Mouse (Mus musculus) intestine, embryonic 16.5 days (tissue): ENCODE results near the gene Actr1b. TPM values are rescaled to one million over a fixed set of nuclear protein-coding genes. Genes with fewer than 3 reads are reported as not detected.
"Not testable (repeated sequence)": the region's sequence is repeated elsewhere in the genome, so short reads cannot be mapped to it uniquely, and the experiment has no call there.

Experiments
- ATAC-seq: fragments of 200-750 bp; cut with Nextera tagmentation; 2 replicates; pipeline ENCODE4 v1.8.0; 2017; ENCODE audit warnings: moderate TSS enrichment, moderate library complexity
- H3K27ac ChIP-seq: fragments of 300-500 bp; sonication (generic); 2 replicates; pipeline ENCODE4 v1.5.1; 2014; ENCODE audit warnings: mild to moderate bottlenecking, low read length
- H3K27me3 ChIP-seq: fragments of 300-500 bp; sonication (generic); replicated peaks from 2 replicates; pipeline ENCODE4 v1.6.1; 2014; ENCODE audit warnings: low read length, control low read depth, mixed read lengths; ENCODE audit not compliant: control insufficient read depth, insufficient read depth
- H3K36me3 ChIP-seq: fragments of 300-500 bp; sonication (generic); 2 replicates; pipeline ENCODE4 v1.6.1; 2014; ENCODE audit warnings: low read length, control low read depth; ENCODE audit not compliant: control insufficient read depth, insufficient read depth
- H3K4me1 ChIP-seq: fragments of 300-500 bp; sonication (generic); 2 replicates; pipeline ENCODE4 v1.6.1; 2014; ENCODE audit warnings: low read length, control low read depth, mixed read lengths; ENCODE audit not compliant: control insufficient read depth, insufficient read depth
- H3K4me2 ChIP-seq: fragments of 300-500 bp; sonication (generic); 2 replicates; pipeline ENCODE4 v1.6.1; 2014; ENCODE audit warnings: low read depth, low read length, control low read depth
- H3K4me3 ChIP-seq: fragments of 300-500 bp; sonication (generic); 2 replicates; pipeline ENCODE4 v1.5.1; 2014; ENCODE audit warnings: mild to moderate bottlenecking, low read length
- H3K9ac ChIP-seq: fragments of 300-500 bp; sonication (generic); 2 replicates; pipeline ENCODE4 v1.6.1; 2014; ENCODE audit warnings: low read depth, low read length
- H3K9me3 ChIP-seq: fragments of 300-500 bp; sonication (generic); 2 replicates; pipeline ENCODE4 v1.6.1; 2016; ENCODE audit warnings: low read length, control low read depth; ENCODE audit not compliant: control insufficient read depth
- WGBS: fragments of 180-500 bp; shearing (Covaris S2); extraction: QIAGEN DNeasy Blood & Tissue Kit; methylation state at CpG from one replicate; pipeline ENCODE4 v1.1.7; 2014; 5-methylcytosine and 5-hydroxymethylcytosine counted together
- polyA plus RNA-seq: library from polyadenylated mRNA; unstranded; fragments of >200 nt; fragmentation: Nextera tagmentation; extraction: Ambion mirVana; gene quantifications from 2 replicates; pipeline ENCODE4 v1.2.1, GENCODE M21; 2015

Gene Actr1b
- polyA plus RNA-seq, 1 experiment from 2014 or later = 98.3 TPM

GRCm38 (mm10) chr1:36683810-36684467 lies 30.3 kb downstream of the Actr1b start:
- Histone ChIP-seq H3K4me1 (no peaks in the 10 kb centered on the region), H3K4me2 (no peak overlapping the region), H3K27me3 (no peaks in the 10 kb centered on the region), H3K36me3 (no peaks in the 10 kb centered on the region), H3K4me3 (no peak overlapping the region), H3K9ac (no peak overlapping the region), H3K27ac (no peak overlapping the region), H3K9me3 (no peaks in the 10 kb centered on the region)
- peak; percentile 90 for ATAC-seq
- WGBS = 9% methylated on average over 13 of the region's 13 CpGs

GRCm38 (mm10) chr1:36682620-36683355 lies 31.4 kb downstream of the Actr1b start, which contains the start of gene Fam178b:
TSS of gene Fam178b (minus strand) at chr1:36683183.
- Histone ChIP-seq H3K27me3 (no peaks in the 10 kb centered on the region), H3K36me3 (no peaks in the 10 kb centered on the region), H3K4me3 (no peak within 1 kb of the TSS), H3K4me1 (no peaks in the 10 kb centered on the region), H3K9me3 (no peaks in the 10 kb centered on the region), H3K4me2 (no peak within 1 kb of the TSS), H3K9ac (no peak within 1 kb of the TSS), H3K27ac (no peak within 1 kb of the TSS)
- no peak for ATAC-seq
- 91% methylated on average over 38 of the region's 39 CpGs for WGBS

DNA sequence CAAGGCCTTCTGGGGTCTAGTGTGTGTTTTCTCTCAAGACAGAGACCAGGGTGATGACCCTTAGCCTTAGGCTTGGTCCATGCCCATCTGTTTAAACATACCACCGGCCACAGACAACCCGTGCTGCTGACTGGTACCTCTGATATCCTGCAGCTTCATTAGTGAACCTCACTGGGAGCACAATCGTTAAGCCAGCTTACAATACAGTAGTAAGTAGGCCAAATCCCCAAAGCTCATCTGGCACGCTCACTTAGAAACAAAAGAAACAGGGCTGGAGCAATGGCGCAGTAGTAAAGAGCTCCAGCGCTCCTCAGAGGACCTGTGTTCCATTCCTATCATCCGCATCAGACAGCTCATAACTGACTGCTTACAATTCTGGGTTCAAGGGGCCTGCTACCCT lies 33.3 kb downstream of the Actr1b start:
- Histone ChIP-seq H3K27ac (no peak overlapping the region), H3K36me3 (no peaks in the 10 kb centered on the region), H3K9me3 (no peaks in the 10 kb centered on the region), H3K4me2 (no peak overlapping the region), H3K27me3 (no peaks in the 10 kb centered on the region), H3K4me3 (no peak overlapping the region), H3K4me1 (no peaks in the 10 kb centered on the region), H3K9ac (no peak overlapping the region)
- WGBS = 80% methylated on average over 7 of the region's 7 CpGs
- no peak for ATAC-seq

DNA sequence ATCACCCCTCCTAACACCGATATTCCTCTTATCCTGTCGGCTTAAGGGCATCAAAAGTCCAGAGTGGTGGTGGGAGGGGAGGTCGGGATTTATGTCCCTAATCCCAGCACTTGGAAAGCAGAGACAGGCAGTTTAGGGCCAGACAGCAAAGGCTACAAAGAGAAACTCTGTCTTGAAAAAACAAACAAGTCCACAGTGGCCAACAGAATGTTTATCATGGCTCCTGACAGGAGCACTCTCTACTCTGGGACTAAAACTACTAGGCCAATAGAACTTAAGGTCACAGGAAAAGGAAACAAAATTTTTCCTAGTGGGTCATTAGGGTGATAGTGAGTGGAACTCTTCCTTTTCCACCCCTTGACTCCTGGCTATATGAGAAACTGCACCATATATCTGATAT lies 39.3 kb downstream of the Actr1b start:
- Histone ChIP-seq H3K4me2 (no peak overlapping the region), H3K9ac (no peak overlapping the region), H3K36me3 (no peaks in the 10 kb centered on the region), H3K4me3 (no peak overlapping the region), H3K4me1 (no peaks in the 10 kb centered on the region), H3K27ac (no peak overlapping the region), H3K27me3 (no peaks in the 10 kb centered on the region), H3K9me3 (no peaks in the 10 kb centered on the region)
- 25% methylated on average over 3 of the region's 3 CpGs for WGBS
- ATAC-seq = no peak

GRCm38 (mm10) chr1:36672648-36673350 lies 41.4 kb downstream of the Actr1b start:
- no peaks in the 10 kb centered on the region for H3K36me3 ChIP-seq
- H3K4me1 ChIP-seq = no peaks in the 10 kb centered on the region
- no peaks in the 10 kb centered on the region for H3K9me3 ChIP-seq
- WGBS = 39% methylated on average over 16 of the region's 16 CpGs
- ATAC-seq = 0 out of 2 replicates have a peak, but pooled peaks have one; percentile 23
- H3K4me3 ChIP-seq = no peak overlapping the region
- no peak overlapping the region for H3K4me2 ChIP-seq
- no peak overlapping the region for H3K27ac ChIP-seq
- no peaks in the 10 kb centered on the region for H3K27me3 ChIP-seq
- no peak overlapping the region for H3K9ac ChIP-seq

DNA sequence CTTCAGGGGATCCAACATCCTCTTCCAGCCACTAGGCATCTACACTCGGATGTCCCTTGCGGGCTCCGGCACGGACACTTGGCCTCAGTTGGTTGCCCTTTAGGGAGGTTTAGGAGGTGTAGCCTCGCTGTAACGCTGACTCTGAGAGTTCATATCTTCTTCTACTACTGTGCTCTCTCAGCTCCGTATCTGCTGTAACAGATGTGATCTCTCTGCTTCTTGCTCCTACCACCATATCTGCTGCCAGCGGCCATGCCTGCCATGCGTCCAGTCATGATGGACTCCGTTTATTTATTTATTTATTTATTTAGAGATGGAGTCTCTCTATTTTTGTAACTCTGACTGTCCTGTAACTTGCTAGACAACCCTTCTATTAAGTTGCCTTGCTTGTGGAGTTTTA lies 43.0 kb downstream of the Actr1b start:
- H3K9me3 ChIP-seq = no peaks in the 10 kb centered on the region
- WGBS = 92% methylated on average over 10 of the region's 10 CpGs
- no peak overlapping the region for H3K27ac ChIP-seq

DNA sequence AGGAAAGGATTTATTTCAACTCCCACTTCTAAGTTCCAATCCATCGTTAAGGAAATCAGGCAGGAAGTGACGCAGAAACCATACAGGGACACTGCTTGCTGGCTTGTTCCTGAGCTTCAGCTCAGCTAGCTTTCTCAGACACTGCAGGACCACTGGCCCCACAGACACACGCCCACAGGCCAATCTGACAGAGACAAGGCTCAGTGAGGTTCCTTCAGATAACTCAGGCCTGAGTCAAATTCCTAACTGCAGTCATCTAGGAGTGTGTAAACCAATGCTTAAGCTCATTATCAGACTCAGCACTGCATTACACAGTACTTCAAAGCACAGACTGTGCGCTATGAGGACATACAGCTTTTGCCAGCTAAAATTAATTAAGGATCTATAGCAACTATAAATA lies 44.0 kb downstream of the Actr1b start:
- WGBS = 60% methylated on average over 4 of the region's 4 CpGs
- Histone ChIP-seq H3K4me1 (peaks cover 6% of the 10 kb centered on the region; the same call in 1 of the 2 replicates), H3K27ac (no peak overlapping the region)

More for the DNA sequence above, 43.0 kb downstream of the Actr1b start:
- no peaks in the 10 kb centered on the region for H3K27me3 ChIP-seq
- H3K36me3 ChIP-seq = no peaks in the 10 kb centered on the region
- no peak for ATAC-seq
- H3K4me2 ChIP-seq = no peak overlapping the region
- H3K4me3 ChIP-seq = no peak overlapping the region
- peaks cover under 1% of the 10 kb centered on the region; the same call in 1 of the 2 replicates for H3K4me1 ChIP-seq
- H3K9ac ChIP-seq = no peak overlapping the region

GRCm38 (mm10) chr1:36668007-36668406 lies 46.2 kb downstream of the Actr1b start:
- not testable (repeated sequence) for H3K4me1 ChIP-seq

More for the DNA sequence above, 44.0 kb downstream of the Actr1b start:
- no peak overlapping the region for H3K9ac ChIP-seq
- no peaks in the 10 kb centered on the region for H3K27me3 ChIP-seq
- H3K4me2 ChIP-seq = no peak overlapping the region
- no peaks in the 10 kb centered on the region for H3K9me3 ChIP-seq
- no peaks in the 10 kb centered on the region for H3K36me3 ChIP-seq
- no peak overlapping the region for H3K4me3 ChIP-seq
- ATAC-seq = no peak

GRCm38 (mm10) chr1:36665934-36666333 lies 48.3 kb downstream of the Actr1b start:
- Histone ChIP-seq H3K4me3 (no peak overlapping the region), H3K9me3 (no peaks in the 10 kb centered on the region), H3K36me3 (no peaks in the 10 kb centered on the region), H3K4me2 (no peak overlapping the region), H3K27me3 (no peaks in the 10 kb centered on the region), H3K9ac (no peak overlapping the region), H3K4me1 (peaks cover 7% of the 10 kb centered on the region; the same call in 1 of the 2 replicates), H3K27ac (no peak overlapping the region)
- 52% methylated on average over 4 of the region's 4 CpGs for WGBS
- peak; percentile 52 for ATAC-seq

More at GRCm38 (mm10) chr1:36668007-36668406, 46.2 kb downstream of the Actr1b start:
- H3K27ac ChIP-seq, ATAC-seq, H3K36me3 ChIP-seq, H3K27me3 ChIP-seq, H3K4me2 ChIP-seq, H3K4me3 ChIP-seq, H3K9me3 ChIP-seq, H3K9ac ChIP-seq: not testable (repeated sequence)
- WGBS = 77% methylated on average over 4 of the region's 4 CpGs
